Mouse (Mus musculus): ENCODE measurements around the gene Olfr1257. TPM values are rescaled to one million over a fixed set of nuclear protein-coding genes. Genes with fewer than 3 reads are reported as not detected.
"Not testable (repeated sequence)": the region's sequence is repeated elsewhere in the genome, so short reads cannot be mapped to it uniquely, and the experiment has no call there.

Gene Olfr1257
- polyA plus RNA-seq (2012; rRNA removed) (not detected in 2 replicates), polyA plus RNA-seq (2014; fragmentation: Nextera tagmentation; extraction: Ambion mirVana) (not detected in 2 replicates)

DNA sequence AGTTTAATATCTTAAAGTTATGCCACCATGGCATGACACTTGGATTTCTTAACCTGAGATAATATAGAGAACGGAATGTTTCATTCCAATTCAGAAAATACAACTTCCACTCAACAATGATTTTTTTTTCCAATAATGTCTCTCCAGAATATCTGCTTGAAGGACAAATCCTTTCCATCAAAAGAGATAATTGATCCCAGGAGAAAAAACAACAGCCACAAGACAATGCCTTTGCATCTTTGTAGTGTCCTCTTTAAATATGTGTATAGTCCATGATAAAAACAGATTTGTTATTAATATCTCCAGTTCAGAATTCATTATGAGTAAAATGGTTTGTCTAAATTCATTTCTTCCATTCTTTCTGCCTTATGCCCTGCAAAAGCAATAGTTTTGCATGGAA, at the start of gene Olfr1257:
Olfr1257 (plus strand) TSS at position 301 of the 400 bp plus-strand sequence.
- H3K9me3 ChIP-seq (ENCODE audit: control insufficient read depth, low read length): no peaks in the 10 kb centered on the region
- no peaks in the 10 kb centered on the region for H3K4me1 ChIP-seq (replicated peaks; ENCODE audit: control insufficient read depth in 2 of 2, insufficient read depth in 2 of 2, low read length in 1 of 2)
- H3K4me2 ChIP-seq (ENCODE audit: low read depth): no peak within 1 kb of the TSS
- WGBS (ENCODE audit: insufficient replicate concordance): 65% methylated on average over 1 of the region's 1 CpGs
- H3K36me3 ChIP-seq (replicated peaks; ENCODE audit: control insufficient read depth, insufficient read depth, low read depth): no peaks in the 10 kb centered on the region
- no peak for TF ChIP-seq EP300 (IDR thresholded peaks at IDR 0.05; ENCODE audit: low read depth)
- no peak for TF ChIP-seq CTCF (IDR thresholded peaks at IDR 0.05; ENCODE audit: low read depth)
- no peak within 1 kb of the TSS for H3K9ac ChIP-seq (replicated peaks)
- ATAC-seq (ENCODE audit: insufficient read depth) (no peak), DNase-seq (ENCODE audit: low read depth in 3 of 3, low spot score in 3 of 3) (no peak)
- no peaks in the 10 kb centered on the region for H3K27me3 ChIP-seq (ENCODE audit: control insufficient read depth, insufficient read depth, low read length)
- H3K27ac ChIP-seq: no peak within 1 kb of the TSS
- no peak within 1 kb of the TSS for H3K4me3 ChIP-seq (ENCODE audit: insufficient read depth in 1 of 2, low read depth in 2 of 2, low read length in 2 of 2)

- no peaks in the 10 kb centered on the region for H3K27me3 ChIP-seq (ENCODE audit: control insufficient read depth, insufficient read depth, low read length)
- no peak within 1 kb of the TSS for H3K4me2 ChIP-seq (ENCODE audit: low read depth)
- no peaks in the 10 kb centered on the region for H3K4me1 ChIP-seq (replicated peaks; ENCODE audit: control insufficient read depth in 2 of 2, insufficient read depth in 2 of 2, low read length in 1 of 2)
- DNase-seq (ENCODE audit: low read depth in 3 of 3, low spot score in 3 of 3): no peak
- TF ChIP-seq EP300 (IDR thresholded peaks at IDR 0.05; ENCODE audit: low read depth) (no peak), CTCF (IDR thresholded peaks at IDR 0.05; ENCODE audit: low read depth) (no peak)
- 40% methylated on average over 2 of the region's 2 CpGs for WGBS (ENCODE audit: insufficient replicate concordance)
- H3K9ac ChIP-seq (replicated peaks): no peak within 1 kb of the TSS
- no peak within 1 kb of the TSS for H3K27ac ChIP-seq
- H3K36me3 ChIP-seq (replicated peaks; ENCODE audit: control insufficient read depth, insufficient read depth, low read depth): no peaks in the 10 kb centered on the region
- H3K4me3 ChIP-seq (ENCODE audit: insufficient read depth in 1 of 2, low read depth in 2 of 2, low read length in 2 of 2): no peak within 1 kb of the TSS
- ATAC-seq (ENCODE audit: insufficient read depth): no peak
- no peaks in the 10 kb centered on the region for H3K9me3 ChIP-seq (ENCODE audit: control insufficient read depth, low read length)
Observed at GRCm38 (mm10) chr2:89841455-89841854, 36.8 kb upstream of the Olfr1257 start, which contains the start of gene Olfr1256. Olfr1256 (minus strand) TSS chr2:89841555.

DNA sequence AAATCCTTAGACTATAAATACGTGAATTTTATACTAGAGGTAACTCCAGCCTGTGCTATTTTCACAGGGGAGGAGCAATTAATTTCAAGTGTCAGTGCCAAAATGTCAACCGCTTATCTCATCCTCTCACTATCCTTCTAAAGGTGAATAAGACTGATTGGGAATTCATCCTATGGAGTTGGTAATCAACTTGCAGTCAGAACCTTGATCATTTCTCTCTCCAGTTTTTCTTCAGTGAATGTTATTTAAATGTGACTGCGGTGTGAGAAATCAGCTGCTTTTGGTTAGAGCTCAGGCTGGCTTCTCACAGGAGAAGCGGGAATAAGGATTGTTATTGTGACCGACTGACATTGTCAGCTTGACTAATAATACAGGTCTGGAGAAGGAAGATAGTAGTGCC, 30.1 kb upstream of the Olfr1257 start, which contains the start of gene Olfr48:
Olfr48 (minus strand) TSS at position 101 of the 400 bp plus-strand sequence.
- no peak for TF ChIP-seq EP300 (IDR thresholded peaks at IDR 0.05; ENCODE audit: low read depth)
- Histone ChIP-seq H3K36me3 (replicated peaks; ENCODE audit: control insufficient read depth, insufficient read depth, low read depth) (no peaks in the 10 kb centered on the region), H3K4me1 (replicated peaks; ENCODE audit: control insufficient read depth in 2 of 2, insufficient read depth in 2 of 2, low read length in 1 of 2) (no peaks in the 10 kb centered on the region), H3K4me2 (ENCODE audit: low read depth) (no peak within 1 kb of the TSS), H3K27ac (no peak within 1 kb of the TSS), H3K9ac (replicated peaks) (no peak within 1 kb of the TSS), H3K4me3 (ENCODE audit: insufficient read depth in 1 of 2, low read depth in 2 of 2, low read length in 2 of 2) (no peak within 1 kb of the TSS), H3K27me3 (ENCODE audit: control insufficient read depth, insufficient read depth, low read length) (no peaks in the 10 kb centered on the region), H3K9me3 (ENCODE audit: control insufficient read depth, low read length) (no peaks in the 10 kb centered on the region)
- DNase-seq (ENCODE audit: low read depth in 3 of 3, low spot score in 3 of 3) (no peak), ATAC-seq (ENCODE audit: insufficient read depth) (no peak)
- 69% methylated on average over 5 of the region's 5 CpGs for WGBS (ENCODE audit: insufficient replicate concordance)

DNA sequence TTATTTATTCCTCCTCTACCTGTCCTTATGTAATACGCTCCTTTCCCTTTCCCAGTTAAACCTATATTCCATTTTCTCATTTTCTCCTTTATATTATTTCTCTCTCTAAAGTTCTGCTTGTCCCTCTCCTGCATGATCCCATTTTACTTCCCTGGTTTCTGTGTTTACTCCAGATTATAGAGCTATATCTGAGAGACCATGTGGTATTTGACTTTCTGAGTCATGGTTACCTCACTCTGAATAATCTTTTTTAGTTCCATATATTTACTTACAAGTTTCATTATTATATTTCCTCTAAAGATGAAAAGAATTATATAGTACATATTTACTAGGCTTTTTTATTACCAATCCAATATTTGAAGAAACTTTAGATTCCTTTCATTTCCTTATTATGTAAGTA, 29.0 kb upstream of the Olfr1257 start:
- no peak for ATAC-seq (ENCODE audit: insufficient read depth)
- no peaks in the 10 kb centered on the region for H3K9me3 ChIP-seq (ENCODE audit: control insufficient read depth, low read length)
- H3K9ac ChIP-seq (replicated peaks): no peak overlapping the region
- no peak overlapping the region for H3K4me3 ChIP-seq (ENCODE audit: insufficient read depth in 1 of 2, low read depth in 2 of 2, low read length in 2 of 2)
- no peak for TF ChIP-seq CTCF (IDR thresholded peaks at IDR 0.05; ENCODE audit: low read depth)
- TF ChIP-seq EP300 (IDR thresholded peaks at IDR 0.05; ENCODE audit: low read depth): no peak
- no peak overlapping the region for H3K27ac ChIP-seq
- no peaks in the 10 kb centered on the region for H3K4me1 ChIP-seq (replicated peaks; ENCODE audit: control insufficient read depth in 2 of 2, insufficient read depth in 2 of 2, low read length in 1 of 2)
- no peak overlapping the region for H3K4me2 ChIP-seq (ENCODE audit: low read depth)
- DNase-seq (ENCODE audit: low read depth in 3 of 3, low spot score in 3 of 3): no peak
- no peaks in the 10 kb centered on the region for H3K27me3 ChIP-seq (ENCODE audit: control insufficient read depth, insufficient read depth, low read length)
- no peaks in the 10 kb centered on the region for H3K36me3 ChIP-seq (replicated peaks; ENCODE audit: control insufficient read depth, insufficient read depth, low read depth)
- 70% methylated on average over 1 of the region's 1 CpGs for WGBS (ENCODE audit: insufficient replicate concordance)

DNA sequence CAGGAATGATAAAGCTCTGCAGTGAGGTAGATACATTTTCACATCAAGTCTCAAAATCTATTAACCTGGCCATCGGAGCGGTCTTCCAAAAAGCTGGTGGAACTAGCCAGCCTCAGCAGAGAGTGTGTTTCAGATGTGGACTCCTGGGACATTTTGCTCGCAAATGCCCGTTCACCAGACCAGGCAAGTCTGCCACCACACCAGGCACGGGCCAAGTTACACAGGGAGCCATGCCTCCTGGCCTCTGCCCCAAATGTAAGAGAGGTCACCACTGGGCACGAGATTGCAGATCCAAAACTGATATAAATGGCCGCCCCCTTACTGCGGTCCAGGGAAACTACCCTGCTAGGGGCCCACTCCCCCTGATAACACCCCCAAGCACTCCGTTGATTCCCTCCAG, 34.4 kb downstream of the Olfr1257 start:
- not testable (repeated sequence) for H3K4me1 ChIP-seq (replicated peaks; ENCODE audit: control insufficient read depth in 2 of 2, insufficient read depth in 2 of 2, low read length in 1 of 2); H3K27ac ChIP-seq; H3K9me3 ChIP-seq (ENCODE audit: control insufficient read depth, low read length); DNase-seq (ENCODE audit: low read depth in 3 of 3, low spot score in 3 of 3); H3K4me3 ChIP-seq (ENCODE audit: insufficient read depth in 1 of 2, low read depth in 2 of 2, low read length in 2 of 2); H3K4me2 ChIP-seq (ENCODE audit: low read depth); H3K9ac ChIP-seq (replicated peaks); H3K27me3 ChIP-seq (ENCODE audit: control insufficient read depth, insufficient read depth, low read length); H3K36me3 ChIP-seq (replicated peaks; ENCODE audit: control insufficient read depth, insufficient read depth, low read depth); ATAC-seq (ENCODE audit: insufficient read depth)
- 73% methylated on average over 9 of the region's 9 CpGs for WGBS (ENCODE audit: insufficient replicate concordance)
